Mouse (Mus musculus) lung, postnatal 14 days (tissue): ENCODE data around the gene Aig1.
A peak's percentile ranks its signal among the peaks of the same experiment; 100 is the strongest.
"Not testable (repeated sequence)": the region's sequence is repeated elsewhere in the genome, so short reads cannot be mapped to it uniquely, and the experiment has no call there.

Experiments
- DNase-seq: peaks from one replicate; pipeline ENCODE4 v3.0.0; 2021

Aig1 gene

DNA sequence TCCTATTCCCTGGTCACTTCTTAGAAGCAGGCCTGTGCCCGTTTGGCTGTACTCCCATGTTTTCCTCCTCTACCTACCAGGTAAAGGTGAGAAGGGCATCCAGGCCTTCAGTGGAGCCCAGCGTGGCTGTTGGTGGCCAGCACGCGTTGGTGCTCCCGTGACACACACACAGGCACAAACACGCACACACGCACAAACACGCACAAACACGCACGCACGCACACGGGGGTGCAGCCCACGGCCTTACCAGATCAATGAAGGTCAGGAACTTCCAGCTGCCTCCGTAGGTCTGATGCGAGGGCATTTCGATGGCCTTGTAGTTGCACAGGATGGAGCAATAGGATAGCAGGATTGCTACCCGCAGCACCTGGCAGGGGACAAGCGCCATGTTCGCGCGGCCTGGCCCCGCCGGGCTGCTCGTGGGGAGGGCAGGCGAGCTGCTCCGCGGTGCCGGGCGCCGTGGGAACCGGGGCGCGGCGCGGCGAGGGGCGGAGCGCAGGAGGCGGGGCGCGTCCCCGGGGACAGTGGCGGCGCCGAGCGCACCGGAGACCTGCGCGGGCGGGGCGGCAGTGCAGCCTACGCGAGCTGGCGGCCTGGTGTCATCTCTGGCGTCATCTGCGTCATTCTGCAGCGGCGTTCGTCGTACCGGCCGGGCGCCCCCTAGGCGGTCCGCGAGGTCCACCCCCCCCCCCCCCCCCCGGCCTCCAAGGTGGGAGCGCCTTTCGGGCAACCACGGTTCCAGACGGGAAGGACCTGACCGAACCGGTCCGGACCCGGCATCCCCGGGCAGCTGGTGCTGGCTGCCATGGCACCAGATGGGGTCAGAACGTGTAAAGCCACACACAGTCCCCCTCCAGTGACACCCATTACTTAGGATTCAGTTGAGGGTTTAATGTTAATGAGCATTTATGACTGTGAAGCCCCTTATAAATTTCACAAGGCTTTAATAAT lies at the start of gene Aig1:
Aig1 (minus strand) TSS at position 610 of the 951 bp plus-strand sequence.
- DNase-seq: peak; percentile 78

- peak; percentile 58 for DNase-seq
Measured at GRCm38 (mm10) chr10:13916645-13917342, 48.0 kb upstream of the Aig1 start.

DNA sequence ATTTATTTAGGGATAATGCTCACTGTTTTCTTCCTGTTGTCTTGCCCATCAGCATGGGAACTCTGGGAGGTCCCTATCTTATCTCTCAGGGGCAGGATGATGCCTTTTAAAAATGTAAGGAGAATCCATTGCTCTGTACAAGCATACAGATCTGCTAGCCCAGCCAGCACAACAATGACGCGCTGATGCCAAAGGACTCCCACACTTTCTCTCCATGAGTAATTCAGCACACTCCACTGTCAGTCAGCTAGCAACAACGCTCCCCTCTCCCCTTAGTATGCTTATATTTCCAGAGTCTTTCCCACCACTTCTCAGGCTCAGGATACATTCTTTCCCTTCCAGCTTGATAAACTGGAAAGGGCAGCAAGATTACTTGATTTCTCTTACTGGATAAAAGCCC lies 46.4 kb upstream of the Aig1 start:
- DNase-seq: no peak

- DNase-seq: peak; percentile 26
Measured at GRCm38 (mm10) chr10:13913689-13914088, 44.9 kb upstream of the Aig1 start.

DNA sequence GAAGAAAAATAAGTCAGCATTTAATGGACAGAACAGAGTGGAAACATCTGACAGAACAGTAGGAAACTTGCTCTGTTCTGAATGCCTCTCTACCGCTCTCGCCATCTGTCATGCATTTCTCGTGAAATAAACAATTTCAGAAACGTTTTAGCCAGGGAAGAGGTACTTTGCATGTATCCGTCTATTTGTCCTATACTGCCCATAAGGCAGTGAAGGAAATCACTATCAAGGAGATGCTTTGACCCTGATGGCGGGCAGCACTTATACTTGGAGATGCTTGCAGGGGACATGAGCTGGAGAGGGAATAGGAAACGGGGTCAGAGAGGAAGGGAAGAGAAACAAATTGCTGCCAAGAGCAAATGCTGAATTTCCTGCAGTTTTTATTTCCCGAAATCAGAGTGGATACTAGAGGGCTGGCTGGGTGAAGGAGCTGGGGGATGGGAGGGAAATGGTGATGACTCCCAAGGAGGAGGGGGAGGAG lies 37.5 kb upstream of the Aig1 start:
- no peak for DNase-seq

- DNase-seq: no peak
Measured at GRCm38 (mm10) chr10:13905618-13906017, 36.8 kb upstream of the Aig1 start.

DNA sequence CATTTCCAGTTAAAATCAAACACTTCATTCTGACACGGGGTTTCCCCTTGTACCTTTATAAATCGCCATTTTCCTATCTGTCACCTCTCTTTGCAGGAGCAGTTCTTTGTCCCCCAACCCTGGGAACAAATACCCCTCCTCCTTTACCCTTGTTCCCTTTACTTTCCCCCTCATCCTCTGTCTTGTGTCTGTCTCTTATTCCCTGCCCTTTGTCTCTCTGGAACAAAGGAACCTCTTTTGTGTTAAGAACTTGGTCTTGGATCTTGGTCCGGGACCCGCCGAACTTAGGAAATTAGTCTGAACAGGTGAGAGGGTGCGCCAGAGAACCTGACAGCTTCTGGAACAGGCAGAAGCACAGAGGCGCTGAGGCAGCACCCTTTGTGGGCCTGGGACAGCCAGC lies 24.0 kb upstream of the Aig1 start:
- not testable (repeated sequence) for DNase-seq

GRCm38 (mm10) chr10:13882975-13883875 lies 14.4 kb upstream of the Aig1 start:
- DNase-seq: no peak

GRCm38 (mm10) chr10:13882490-13882889 lies 13.7 kb upstream of the Aig1 start:
- DNase-seq: no peak

DNA sequence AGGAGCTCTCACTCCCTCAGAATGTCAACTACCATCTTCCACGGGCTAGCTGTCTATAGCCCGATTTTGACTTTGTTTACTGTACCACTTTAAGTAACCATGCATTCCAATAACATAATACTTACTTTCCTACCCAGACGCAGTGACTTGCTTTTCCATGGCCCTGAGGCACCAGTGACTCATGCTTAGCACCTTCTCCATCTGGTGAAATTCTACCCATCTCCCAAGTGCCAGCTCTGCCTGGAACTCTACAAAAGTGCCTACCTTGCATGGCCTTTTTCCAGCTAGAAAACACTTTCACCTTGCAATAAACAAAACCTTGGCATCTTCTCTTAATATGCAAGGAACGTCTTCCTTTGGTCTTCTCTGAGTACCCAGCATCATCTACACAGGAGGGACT lies 9.9 kb upstream of the Aig1 start:
- no peak for DNase-seq

DNA sequence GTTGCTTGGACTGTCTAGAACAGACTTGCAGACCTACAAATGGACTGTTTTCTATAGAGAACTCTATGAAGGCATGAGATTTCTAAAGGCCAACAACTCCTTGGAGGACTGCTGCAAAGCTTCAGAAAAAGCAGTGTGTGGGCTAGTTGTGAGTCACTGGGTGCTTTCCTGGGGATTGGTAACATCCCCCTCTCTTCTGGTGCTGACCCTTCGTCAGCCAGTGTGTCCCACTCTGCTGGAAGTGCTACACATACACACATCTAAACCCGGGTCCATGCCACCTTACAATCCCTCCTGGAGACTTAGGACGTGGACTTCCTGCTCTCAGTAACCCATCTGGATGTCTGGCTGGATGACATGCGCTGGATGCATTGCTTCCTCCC lies 6.2 kb upstream of the Aig1 start:
- no peak for DNase-seq

- DNase-seq: no peak
Measured at GRCm38 (mm10) chr10:13874301-13875037, 5.7 kb upstream of the Aig1 start.

DNA sequence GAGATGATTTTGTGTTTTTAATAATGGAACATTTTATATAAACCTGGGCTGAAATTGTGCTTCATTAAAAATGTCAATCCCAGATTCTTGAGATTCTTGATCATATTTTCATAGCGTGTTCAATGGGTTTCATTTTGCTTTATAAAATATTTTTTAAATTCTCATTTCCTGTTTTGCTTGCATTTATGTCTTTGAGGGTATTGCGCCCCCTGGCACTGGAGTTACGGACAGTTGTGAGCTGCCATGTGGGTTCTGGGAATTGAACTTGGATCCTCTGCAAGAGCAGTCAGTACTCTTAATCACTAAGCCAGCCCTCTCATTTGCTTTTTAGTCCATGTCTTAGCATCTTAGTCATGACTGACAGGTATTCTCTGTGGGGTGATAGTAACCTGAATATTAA lies 1.8 kb upstream of the Aig1 start:
- no peak for DNase-seq

GRCm38 (mm10) chr10:13869322-13870035 lies 699 bp upstream of the Aig1 start:
- DNase-seq: no peak

- DNase-seq: peak; percentile 47
Measured at GRCm38 (mm10) chr10:13866391-13866790, 2.4 kb downstream of the Aig1 start.

DNA sequence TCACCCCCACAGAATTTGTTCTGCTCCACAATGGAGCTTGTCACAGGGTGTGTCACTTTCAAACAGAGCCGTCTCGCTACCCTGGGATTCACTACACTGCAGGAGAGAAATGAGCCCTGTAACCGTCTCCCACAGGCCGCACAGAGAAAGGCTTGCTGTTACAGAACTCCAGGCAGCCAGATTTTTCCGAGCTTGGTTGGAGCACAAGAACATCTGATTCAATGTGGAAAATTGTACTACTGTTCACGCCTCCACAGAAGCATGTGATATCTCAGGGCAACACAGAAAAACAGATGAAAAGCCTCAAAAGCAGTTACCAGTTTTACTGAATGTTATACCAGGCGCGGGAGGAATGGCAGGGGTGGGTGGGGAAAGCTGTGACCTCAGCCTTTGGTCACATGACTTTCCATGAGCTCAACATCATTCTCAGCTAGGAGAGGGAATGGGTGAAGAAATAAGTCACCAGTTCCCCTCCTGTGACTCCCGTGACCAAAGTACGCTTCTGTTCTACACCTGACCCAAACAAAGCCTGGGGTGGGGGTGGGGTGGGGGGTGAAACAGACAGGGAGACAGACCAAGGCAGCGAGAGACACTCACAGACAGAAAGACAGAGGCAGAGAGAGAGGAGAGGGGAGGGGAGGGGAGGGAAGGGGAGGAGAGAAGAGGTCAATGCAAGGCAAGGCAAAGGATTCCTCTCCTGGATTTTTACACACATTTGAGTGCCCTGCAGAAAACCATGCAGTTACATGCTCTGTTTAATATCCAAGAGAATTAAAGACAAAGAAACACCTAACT lies 7.5 kb downstream of the Aig1 start:
- peak; percentile 37 for DNase-seq

- DNase-seq: peak; percentile 27
Measured at GRCm38 (mm10) chr10:13856438-13856837, 12.3 kb downstream of the Aig1 start.

DNA sequence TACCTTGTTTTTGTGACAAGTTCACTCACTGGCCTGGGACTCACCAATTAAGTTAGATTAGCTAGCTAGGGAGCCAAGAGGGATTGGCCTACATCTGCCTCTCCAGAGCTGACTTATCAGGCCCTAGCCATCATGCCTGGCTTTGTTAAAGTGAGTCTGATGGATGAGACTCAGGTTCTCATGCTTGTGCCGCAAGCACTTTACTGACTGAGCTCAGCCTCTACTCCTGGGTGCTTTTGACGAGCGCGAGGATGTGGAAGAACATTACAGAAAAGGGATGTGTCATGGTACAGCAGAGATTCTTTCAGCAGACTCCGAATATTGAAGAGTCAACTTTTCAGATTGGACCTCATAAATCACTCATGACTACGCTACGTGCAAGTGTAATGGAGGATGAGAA lies 12.8 kb downstream of the Aig1 start:
- DNase-seq: no peak

DNA sequence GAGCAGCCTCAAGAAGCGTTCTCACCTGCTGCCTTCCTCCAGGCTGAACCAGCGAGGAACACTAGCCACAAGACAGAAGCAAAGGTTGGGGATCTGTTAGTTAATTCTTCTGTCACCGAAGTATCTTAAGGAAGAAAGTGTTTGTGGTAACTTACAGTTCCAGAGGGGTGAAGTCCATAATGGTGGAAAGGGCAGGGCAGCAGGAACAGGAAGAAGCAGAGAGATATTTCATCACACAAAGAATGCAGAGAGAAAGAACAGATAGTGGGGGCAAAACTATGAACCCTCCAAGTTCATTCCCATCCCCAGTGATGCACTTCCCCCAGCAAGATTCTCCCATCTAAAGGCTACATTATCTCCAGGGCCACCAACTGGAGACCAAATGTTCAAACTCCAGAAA lies 13.7 kb downstream of the Aig1 start:
- DNase-seq: no peak

- no peak for DNase-seq
Measured at GRCm38 (mm10) chr10:13850071-13850470, 18.7 kb downstream of the Aig1 start.

- DNase-seq: no peak
Measured at GRCm38 (mm10) chr10:13849205-13849604, 19.6 kb downstream of the Aig1 start.
